Mouse (Mus musculus): ENCODE measurements around the gene Ccdc7a. TPM values are rescaled to one million over a fixed set of nuclear protein-coding genes. Genes with fewer than 3 reads are reported as not detected.

The Ccdc7a gene
- total and polyA plus RNA-seq, 2 experiments from 2014 or later: not detected

DNA sequence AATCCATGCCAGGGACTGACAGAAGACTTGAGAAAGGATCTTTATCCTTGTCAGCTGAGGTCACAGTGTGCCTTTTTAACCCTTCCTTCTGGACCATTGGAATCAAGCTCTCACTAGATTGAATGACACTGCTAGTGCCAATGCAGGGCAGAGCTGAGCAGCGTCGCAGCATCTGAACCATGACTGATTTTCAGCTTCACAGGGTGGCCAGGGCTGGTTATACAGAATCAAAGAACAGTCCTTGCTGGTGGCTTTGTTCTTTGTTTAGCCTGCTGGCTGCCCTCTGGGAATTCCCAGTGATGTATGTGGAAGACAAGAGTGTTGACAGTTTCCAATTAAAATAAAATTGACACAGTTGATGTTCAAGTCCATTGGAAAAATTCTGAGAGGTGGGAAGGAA is 333.1 kb downstream of the Ccdc7a start:
- Histone ChIP-seq H3K27ac (ENCODE audit: low read depth) (no peak overlapping the region), H3K4me3 (ENCODE audit: low read depth, low read length) (no peak overlapping the region), H3K27me3 (ENCODE audit: control insufficient read depth, insufficient read depth, low read length) (no peaks in the 10 kb centered on the region), H3K36me3 (replicated peaks; ENCODE audit: control insufficient read depth, insufficient read depth, low read length) (peaks cover 74% of the 10 kb centered on the region), H3K9ac (replicated peaks; ENCODE audit: low read depth, low read length) (no peak overlapping the region), H3K9me3 (replicated peaks; ENCODE audit: control insufficient read depth, low read length) (no peaks in the 10 kb centered on the region), H3K4me2 (ENCODE audit: low read depth, low read length) (no peak overlapping the region), H3K4me1 (ENCODE audit: control insufficient read depth, insufficient read depth) (no peaks in the 10 kb centered on the region)
- no peak for ATAC-seq (ENCODE audit: insufficient read depth, low read depth)
- 79% methylated on average over 2 of the region's 2 CpGs for WGBS
- DNase-seq (ENCODE audit: low spot score): no peak
- TF ChIP-seq EP300 (IDR thresholded peaks at IDR 0.05; ENCODE audit: low read depth): no peak
- TF ChIP-seq CTCF (IDR thresholded peaks at IDR 0.05; ENCODE audit: low read depth): no peak

DNA sequence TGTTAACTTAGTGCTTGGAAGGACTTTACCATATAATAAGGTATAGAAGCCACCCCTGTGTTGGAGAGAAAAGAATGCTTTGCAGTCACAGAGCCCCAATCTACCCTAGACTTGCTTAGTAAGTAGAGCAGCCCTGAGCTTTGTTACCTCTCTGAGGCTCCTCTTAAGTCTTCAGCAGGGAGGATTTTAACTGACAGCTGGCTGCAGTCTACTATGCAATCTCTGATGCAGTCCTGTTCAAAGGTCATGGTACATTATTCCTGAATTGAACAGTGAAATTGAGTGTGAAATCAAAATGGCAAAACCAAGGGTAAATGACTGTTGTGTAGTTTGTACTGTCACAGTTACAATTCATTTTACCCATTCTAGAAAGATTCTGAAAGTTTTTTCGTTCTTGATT is 338.1 kb downstream of the Ccdc7a start:
- DNase-seq (ENCODE audit: low spot score) (no peak), ATAC-seq (ENCODE audit: insufficient read depth, low read depth) (no peak)
- WGBS: 89% methylated on average over 1 of the region's 1 CpGs

DNA sequence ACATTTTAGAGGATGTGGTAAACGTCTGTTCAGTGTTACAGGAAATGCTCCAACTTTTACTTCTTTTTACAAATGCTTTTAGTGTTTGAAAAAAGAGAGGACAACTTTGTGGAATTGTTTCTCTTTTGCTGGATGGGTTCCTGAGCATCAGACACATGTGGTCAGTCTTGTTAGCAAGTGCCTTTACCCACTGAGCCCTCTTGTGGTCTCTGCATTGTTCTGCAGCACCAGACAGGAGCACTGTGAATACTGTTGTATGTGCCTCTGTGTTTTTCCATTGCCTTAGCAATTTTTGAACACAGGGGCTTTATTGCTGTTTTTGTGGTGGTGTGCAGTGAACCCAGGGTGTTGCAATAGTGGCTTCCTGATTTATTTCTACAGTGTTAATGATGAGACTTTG is 340.5 kb downstream of the Ccdc7a start:
- peak; percentile 76 for TF ChIP-seq CTCF (IDR thresholded peaks at IDR 0.05; ENCODE audit: low read depth)
- no peak for TF ChIP-seq EP300 (IDR thresholded peaks at IDR 0.05; ENCODE audit: low read depth)
- no peak overlapping the region for H3K4me3 ChIP-seq (ENCODE audit: low read depth, low read length)
- H3K4me2 ChIP-seq (ENCODE audit: low read depth, low read length): no peak overlapping the region
- H3K4me1 ChIP-seq (ENCODE audit: control insufficient read depth, insufficient read depth): no peaks in the 10 kb centered on the region
- DNase-seq (ENCODE audit: low spot score): peak; percentile 38
- peak; percentile 55; the same call in 1 of the 2 replicates for ATAC-seq (ENCODE audit: insufficient read depth, low read depth)
- WGBS: 43% methylated on average over 1 of the region's 1 CpGs
- no peak overlapping the region for H3K9ac ChIP-seq (replicated peaks; ENCODE audit: low read depth, low read length)
- H3K27me3 ChIP-seq (ENCODE audit: control insufficient read depth, insufficient read depth, low read length): no peaks in the 10 kb centered on the region
- H3K36me3 ChIP-seq (replicated peaks; ENCODE audit: control insufficient read depth, insufficient read depth, low read length): peaks cover 74% of the 10 kb centered on the region
- H3K27ac ChIP-seq (ENCODE audit: low read depth): no peak overlapping the region
- no peaks in the 10 kb centered on the region for H3K9me3 ChIP-seq (replicated peaks; ENCODE audit: control insufficient read depth, low read length)

More for the DNA sequence above, 338.1 kb downstream of the Ccdc7a start:
- Histone ChIP-seq H3K4me3 (ENCODE audit: low read depth, low read length) (no peak overlapping the region), H3K27me3 (ENCODE audit: control insufficient read depth, insufficient read depth, low read length) (no peaks in the 10 kb centered on the region), H3K4me2 (ENCODE audit: low read depth, low read length) (no peak overlapping the region), H3K27ac (ENCODE audit: low read depth) (no peak overlapping the region), H3K4me1 (ENCODE audit: control insufficient read depth, insufficient read depth) (no peaks in the 10 kb centered on the region), H3K9ac (replicated peaks; ENCODE audit: low read depth, low read length) (no peak overlapping the region), H3K9me3 (replicated peaks; ENCODE audit: control insufficient read depth, low read length) (no peaks in the 10 kb centered on the region), H3K36me3 (replicated peaks; ENCODE audit: control insufficient read depth, insufficient read depth, low read length) (peaks cover 83% of the 10 kb centered on the region)
- TF ChIP-seq EP300 (IDR thresholded peaks at IDR 0.05; ENCODE audit: low read depth) (no peak), CTCF (IDR thresholded peaks at IDR 0.05; ENCODE audit: low read depth) (no peak)

DNA sequence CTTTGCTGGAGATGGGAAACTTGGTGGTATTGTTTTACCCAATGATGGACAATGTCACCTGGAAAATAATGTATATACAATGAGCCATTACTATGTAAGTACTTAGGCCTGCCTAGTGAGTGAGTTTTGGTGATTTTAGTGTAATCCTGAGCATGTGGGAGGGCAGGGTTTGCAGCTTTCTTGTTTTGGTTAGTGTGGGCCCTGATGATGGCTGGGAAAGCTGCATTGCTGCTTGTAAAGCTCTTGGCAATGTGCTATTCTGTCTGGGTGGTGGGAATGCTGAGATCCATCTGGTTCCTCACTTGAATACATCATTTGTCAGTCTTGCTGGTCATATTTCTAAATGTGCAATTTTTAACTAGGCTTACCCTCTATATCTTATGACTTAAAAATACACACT is 349.1 kb downstream of the Ccdc7a start:
- H3K9me3 ChIP-seq (replicated peaks; ENCODE audit: control insufficient read depth, low read length): no peaks in the 10 kb centered on the region
- no peak overlapping the region for H3K4me2 ChIP-seq (ENCODE audit: low read depth, low read length)
- peaks cover 82% of the 10 kb centered on the region for H3K36me3 ChIP-seq (replicated peaks; ENCODE audit: control insufficient read depth, insufficient read depth, low read length)
- no peak for ATAC-seq (ENCODE audit: insufficient read depth, low read depth)
- H3K27ac ChIP-seq (ENCODE audit: low read depth): no peak overlapping the region
- no peaks in the 10 kb centered on the region for H3K4me1 ChIP-seq (ENCODE audit: control insufficient read depth, insufficient read depth)
- TF ChIP-seq CTCF (IDR thresholded peaks at IDR 0.05; ENCODE audit: low read depth) (no peak), EP300 (IDR thresholded peaks at IDR 0.05; ENCODE audit: low read depth) (no peak)
- no peak for DNase-seq (ENCODE audit: low spot score)
- no peak overlapping the region for H3K9ac ChIP-seq (replicated peaks; ENCODE audit: low read depth, low read length)
- H3K4me3 ChIP-seq (ENCODE audit: low read depth, low read length): no peak overlapping the region
- no peaks in the 10 kb centered on the region for H3K27me3 ChIP-seq (ENCODE audit: control insufficient read depth, insufficient read depth, low read length)

DNA sequence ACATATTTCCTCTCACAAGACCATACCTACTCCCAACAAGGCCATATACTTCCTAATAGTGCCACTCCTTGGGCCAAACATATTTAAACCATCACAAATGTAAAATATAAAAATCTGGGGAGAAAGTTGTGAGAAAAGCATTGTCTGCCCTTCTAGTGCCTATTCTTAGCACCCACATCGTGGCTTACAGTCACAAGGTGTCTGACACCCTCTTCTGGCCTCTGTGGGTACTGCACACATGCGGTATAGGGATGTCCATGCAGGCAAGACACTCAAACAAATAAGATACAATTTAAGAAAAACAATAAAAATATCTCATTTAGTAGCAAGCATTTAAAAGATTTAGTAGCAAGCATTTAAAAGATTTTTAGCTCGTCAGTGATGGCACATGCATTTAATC is 356.1 kb downstream of the Ccdc7a start:
- no peaks in the 10 kb centered on the region for H3K27me3 ChIP-seq (ENCODE audit: control insufficient read depth, insufficient read depth, low read length)
- H3K27ac ChIP-seq (ENCODE audit: low read depth): no peak overlapping the region
- H3K4me3 ChIP-seq (ENCODE audit: low read depth, low read length): no peak overlapping the region
- no peaks in the 10 kb centered on the region for H3K9me3 ChIP-seq (replicated peaks; ENCODE audit: control insufficient read depth, low read length)
- TF ChIP-seq CTCF (IDR thresholded peaks at IDR 0.05; ENCODE audit: low read depth) (peak; percentile 90), EP300 (IDR thresholded peaks at IDR 0.05; ENCODE audit: low read depth) (no peak)
- no peak overlapping the region for H3K4me2 ChIP-seq (ENCODE audit: low read depth, low read length)
- 50% methylated on average over 3 of the region's 3 CpGs for WGBS
- peaks cover 8% of the 10 kb centered on the region; the same call in 1 of the 2 replicates for H3K4me1 ChIP-seq (ENCODE audit: control insufficient read depth, insufficient read depth)
- no peak overlapping the region for H3K9ac ChIP-seq (replicated peaks; ENCODE audit: low read depth, low read length)
- H3K36me3 ChIP-seq (replicated peaks; ENCODE audit: control insufficient read depth, insufficient read depth, low read length): peaks cover 67% of the 10 kb centered on the region
- no peak for ATAC-seq (ENCODE audit: insufficient read depth, low read depth)
- DNase-seq (ENCODE audit: low spot score): peak; percentile 59

DNA sequence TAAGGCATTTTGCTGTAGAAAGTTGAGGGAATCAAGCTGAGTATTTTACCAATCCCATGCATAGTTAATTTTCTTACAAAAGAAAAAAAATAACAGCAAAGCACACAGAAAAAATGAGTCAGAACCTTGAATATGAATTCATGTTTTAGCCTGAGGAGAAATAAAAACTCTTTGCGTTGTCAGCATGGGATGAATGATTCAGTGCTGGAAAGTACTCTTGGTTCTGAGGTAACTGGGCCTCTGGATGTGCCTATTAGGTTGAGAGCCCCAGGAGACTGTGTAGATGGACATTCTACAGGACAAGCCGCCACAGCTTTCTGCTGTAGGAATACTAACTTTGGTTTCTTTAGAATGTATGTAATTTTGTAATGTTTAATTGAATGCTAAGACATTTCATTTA is 360.5 kb downstream of the Ccdc7a start:
- peak overlapping the region; percentile 67 for H3K27ac ChIP-seq (ENCODE audit: low read depth)
- H3K4me2 ChIP-seq (ENCODE audit: low read depth, low read length): no peak overlapping the region
- H3K4me1 ChIP-seq (ENCODE audit: control insufficient read depth, insufficient read depth): peaks cover 26% of the 10 kb centered on the region
- no peak for ATAC-seq (ENCODE audit: insufficient read depth, low read depth)
- peaks cover 27% of the 10 kb centered on the region for H3K36me3 ChIP-seq (replicated peaks; ENCODE audit: control insufficient read depth, insufficient read depth, low read length)
- no peak overlapping the region for H3K4me3 ChIP-seq (ENCODE audit: low read depth, low read length)
- H3K27me3 ChIP-seq (ENCODE audit: control insufficient read depth, insufficient read depth, low read length): no peaks in the 10 kb centered on the region
- H3K9ac ChIP-seq (replicated peaks; ENCODE audit: low read depth, low read length): no peak overlapping the region
- no peak for TF ChIP-seq EP300 (IDR thresholded peaks at IDR 0.05; ENCODE audit: low read depth)
- TF ChIP-seq CTCF (IDR thresholded peaks at IDR 0.05; ENCODE audit: low read depth): no peak
- 70% methylated on average over 2 of the region's 2 CpGs for WGBS
- no peak for DNase-seq (ENCODE audit: low spot score)
- no peaks in the 10 kb centered on the region for H3K9me3 ChIP-seq (replicated peaks; ENCODE audit: control insufficient read depth, low read length)

All from heart, postnatal 0 days (tissue).